Mouse (Mus musculus) thymus, adult 18-20 months (tissue): ENCODE results near the gene Hoxd1.

Experiments
- DNase-seq, 2 experiments: peaks; one replicate each; pipeline ENCODE4 v3.0.0; 2022; ENCODE audit warnings: mixed read lengths in 2 of 2

The Hoxd1 gene

DNA sequence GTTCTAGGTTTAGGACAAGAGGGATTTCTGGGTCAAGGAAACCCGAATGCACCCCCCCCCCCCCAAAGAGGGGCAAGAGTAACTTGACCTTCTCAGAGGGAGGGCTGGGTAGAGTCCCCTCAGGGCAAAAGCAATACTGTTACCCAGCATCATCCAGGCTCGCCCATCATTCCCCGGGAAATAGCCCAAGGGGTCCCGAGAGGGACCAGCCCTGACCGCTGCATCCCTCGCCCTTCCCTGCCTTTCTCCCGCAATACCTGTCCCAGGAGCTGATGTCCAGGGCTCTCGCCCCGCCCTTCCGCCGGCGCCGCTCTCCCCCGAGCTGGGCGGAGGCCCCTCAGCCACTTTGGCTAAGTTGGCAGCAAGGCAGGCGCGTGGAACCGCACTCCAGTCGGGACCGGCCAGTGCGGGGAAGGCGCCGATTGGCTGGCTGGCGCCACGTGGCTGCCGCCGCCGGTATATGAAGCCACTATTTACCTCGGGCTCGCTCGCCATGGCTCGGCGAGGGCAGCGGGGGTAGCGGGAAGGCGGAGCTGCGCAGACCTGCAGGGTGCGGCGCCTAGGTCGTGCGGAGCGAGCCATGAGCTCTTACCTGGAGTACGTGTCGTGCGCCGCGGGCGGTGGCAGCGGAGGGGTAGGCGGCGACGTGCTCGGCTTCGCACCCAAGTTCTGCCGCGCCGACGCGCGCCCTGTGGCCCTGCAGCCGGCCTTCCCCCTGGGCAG, at the start of gene Hoxd1:
TSS of gene Hoxd1 (plus strand) at position 459 of the 723 bp plus-strand sequence.
- no peak for DNase-seq

DNA sequence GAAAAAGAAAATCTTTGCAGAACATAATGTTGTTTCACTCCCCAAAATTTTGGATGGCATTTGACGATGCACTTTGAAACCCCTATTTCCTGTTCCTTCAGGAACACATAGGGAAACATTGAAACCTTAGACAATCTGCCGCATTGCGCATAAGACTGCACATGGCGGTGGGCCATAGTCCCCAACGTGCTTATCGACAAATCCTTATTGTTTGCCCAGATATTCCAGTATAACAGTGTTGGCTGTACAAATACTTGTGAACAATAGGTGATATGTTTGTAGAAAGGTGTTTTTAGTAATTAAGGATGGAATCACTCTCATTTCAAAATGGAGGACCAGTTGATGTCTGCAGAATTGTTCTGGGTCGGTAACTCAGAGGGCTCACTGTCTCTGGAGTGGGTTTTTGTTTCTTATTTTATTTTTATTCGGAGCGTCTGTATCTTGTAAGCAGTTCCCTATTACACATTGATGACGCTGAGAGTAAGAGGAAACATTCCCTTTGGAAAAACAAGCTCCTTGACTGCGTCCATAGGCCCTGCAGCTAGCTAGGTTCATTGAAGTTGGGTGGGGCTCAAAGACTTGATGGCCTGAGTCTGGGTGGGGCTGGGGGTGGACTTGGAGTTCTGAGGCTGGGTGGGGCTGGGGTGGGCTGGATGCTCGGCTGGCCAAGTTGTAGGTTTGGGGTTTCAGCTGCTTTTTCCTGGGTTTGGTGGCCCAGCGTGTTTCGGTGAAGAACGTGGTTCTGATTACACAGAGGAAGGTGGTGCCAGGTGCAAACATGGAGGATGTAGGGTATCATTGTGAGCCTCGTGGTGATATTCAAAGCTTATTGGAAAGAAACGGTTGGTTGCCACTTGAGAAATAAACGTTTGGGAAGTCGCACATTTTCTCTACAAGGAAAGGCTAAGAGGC, 49.3 kb upstream of the Hoxd1 start:
- DNase-seq: no peak

GRCm38 (mm10) chr2:74714156-74714789, 48.5 kb upstream of the Hoxd1 start:
- DNase-seq: no peak

- no peak for DNase-seq
Observed at GRCm38 (mm10) chr2:74714881-74715280, 47.9 kb upstream of the Hoxd1 start.

GRCm38 (mm10) chr2:74715504-74716241, 47.1 kb upstream of the Hoxd1 start:
- peak; percentile 41 to 47 for DNase-seq

DNA sequence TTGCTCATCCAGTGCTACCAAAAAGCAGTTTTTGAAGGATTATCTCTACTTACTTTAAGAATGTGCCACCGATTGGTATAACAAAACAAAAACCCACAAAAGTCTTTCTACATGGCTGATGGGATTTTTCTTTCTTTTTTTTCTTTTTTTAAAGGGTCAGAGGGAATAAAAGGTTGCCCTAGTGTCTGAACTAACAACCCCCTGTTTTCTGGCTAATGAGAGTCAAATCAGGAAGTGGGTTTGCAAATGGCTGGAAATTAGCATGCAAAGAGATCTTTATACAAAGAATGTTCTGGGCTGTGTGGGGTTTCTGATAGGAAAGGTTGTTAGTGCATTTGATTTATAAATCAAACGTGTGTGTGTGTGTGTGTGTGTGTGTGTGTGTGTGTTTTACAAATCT, 42.4 kb upstream of the Hoxd1 start:
- no peak for DNase-seq

DNA sequence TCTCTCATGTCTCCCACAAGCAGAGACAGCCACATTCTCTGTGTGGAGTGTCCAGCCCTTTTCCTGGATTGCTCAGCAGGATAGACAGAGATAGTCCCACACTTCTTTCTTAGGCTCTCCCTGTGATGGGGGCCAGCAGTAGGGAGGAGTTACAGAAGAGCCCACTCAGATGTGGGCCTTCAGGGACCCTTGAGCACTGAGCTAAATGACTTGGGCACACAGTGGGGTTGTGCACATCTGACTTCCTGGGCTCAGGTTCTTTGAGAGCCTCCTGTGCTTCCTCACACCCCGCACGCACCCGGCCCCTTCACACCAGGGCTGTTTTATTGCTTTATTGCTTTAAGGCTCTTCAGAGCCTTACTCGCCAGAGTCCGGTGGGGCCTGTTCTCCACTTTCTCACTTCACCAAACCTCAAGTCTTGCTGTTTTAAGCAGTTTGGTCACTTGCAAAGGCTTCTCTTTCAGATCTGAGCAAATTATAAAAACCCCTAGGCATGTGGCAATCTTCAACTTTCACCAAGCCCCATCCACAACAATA, 41.8 kb upstream of the Hoxd1 start:
- no peak for DNase-seq

GRCm38 (mm10) chr2:74721882-74722281, 40.9 kb upstream of the Hoxd1 start:
- DNase-seq: no peak

- no peak for DNase-seq
Observed at GRCm38 (mm10) chr2:74722949-74723348, 39.8 kb upstream of the Hoxd1 start.

GRCm38 (mm10) chr2:74724244-74725015, 38.4 kb upstream of the Hoxd1 start:
- DNase-seq: no peak

GRCm38 (mm10) chr2:74725171-74725570, 37.6 kb upstream of the Hoxd1 start:
- DNase-seq: no peak

- no peak for DNase-seq
Observed at GRCm38 (mm10) chr2:74726551-74726950, 36.2 kb upstream of the Hoxd1 start, which contains the start of gene Gm28230. Gm28230 (plus strand) TSS chr2:74726728.

DNA sequence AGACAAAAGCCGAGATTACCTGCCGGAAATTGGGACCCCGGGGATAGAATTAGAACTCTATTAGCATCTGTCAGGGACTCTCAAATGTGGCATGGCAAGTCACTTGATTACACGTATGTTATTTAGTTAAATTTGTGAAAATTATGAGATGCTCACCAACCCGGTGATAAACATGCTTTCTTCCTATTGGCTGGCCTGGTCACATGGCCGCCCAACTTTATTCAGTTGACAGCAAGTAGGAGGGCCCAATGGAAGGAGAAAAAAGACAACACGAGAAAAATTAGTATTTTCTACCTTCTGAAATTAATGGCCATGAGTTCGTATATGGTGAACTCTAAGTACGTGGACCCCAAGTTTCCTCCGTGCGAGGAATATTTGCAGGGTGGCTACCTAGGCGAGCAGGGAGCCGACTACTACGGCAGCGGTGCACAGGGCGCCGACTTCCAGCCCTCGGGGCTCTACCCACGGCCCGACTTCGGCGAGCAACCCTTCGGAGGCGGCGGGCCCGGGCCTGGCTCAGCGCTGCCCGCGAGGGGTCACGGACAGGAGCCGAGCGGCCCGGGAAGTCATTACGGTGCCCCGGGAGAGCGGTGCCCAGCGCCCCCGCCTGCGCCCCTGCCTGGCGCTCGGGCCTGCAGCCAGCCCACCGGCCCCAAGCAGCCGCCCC, 35.7 kb upstream of the Hoxd1 start:
- DNase-seq: no peak

- DNase-seq: no peak
Observed at GRCm38 (mm10) chr2:74727640-74728302, 35.0 kb upstream of the Hoxd1 start.

DNA sequence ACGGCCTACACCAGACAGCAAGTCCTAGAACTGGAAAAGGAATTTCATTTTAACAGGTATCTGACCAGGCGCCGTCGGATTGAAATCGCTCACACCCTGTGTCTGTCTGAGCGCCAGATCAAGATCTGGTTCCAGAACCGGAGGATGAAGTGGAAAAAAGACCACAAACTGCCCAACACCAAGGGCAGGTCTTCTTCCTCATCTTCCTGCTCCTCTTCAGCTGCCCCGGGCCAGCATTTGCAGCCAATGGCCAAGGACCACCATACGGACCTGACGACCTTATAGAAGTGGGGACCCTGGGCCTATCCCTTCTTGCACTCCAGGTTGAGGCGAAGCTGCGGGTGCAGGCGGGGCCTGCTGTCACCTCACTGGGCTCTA, 34.5 kb upstream of the Hoxd1 start:
- DNase-seq: no peak

DNA sequence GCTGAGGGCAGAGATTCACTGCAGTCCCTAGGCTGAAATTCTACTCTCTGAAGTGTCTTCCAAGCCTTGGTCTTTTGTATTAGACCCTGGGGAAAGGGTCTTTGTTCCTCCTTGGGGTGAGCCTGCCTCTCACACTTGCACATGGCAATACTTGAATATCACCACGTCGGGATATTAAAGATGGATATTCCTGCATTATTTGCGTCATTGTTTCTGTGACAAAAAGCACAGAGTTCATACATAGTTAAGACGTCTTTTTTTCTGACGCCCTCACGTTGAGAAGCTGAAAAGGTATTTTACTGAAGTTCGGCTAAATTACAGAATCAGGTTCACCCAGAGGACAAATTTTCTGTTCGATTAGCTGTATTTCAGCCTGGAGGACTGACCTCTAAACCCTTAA, 32.4 kb upstream of the Hoxd1 start:
- no peak for DNase-seq

DNA sequence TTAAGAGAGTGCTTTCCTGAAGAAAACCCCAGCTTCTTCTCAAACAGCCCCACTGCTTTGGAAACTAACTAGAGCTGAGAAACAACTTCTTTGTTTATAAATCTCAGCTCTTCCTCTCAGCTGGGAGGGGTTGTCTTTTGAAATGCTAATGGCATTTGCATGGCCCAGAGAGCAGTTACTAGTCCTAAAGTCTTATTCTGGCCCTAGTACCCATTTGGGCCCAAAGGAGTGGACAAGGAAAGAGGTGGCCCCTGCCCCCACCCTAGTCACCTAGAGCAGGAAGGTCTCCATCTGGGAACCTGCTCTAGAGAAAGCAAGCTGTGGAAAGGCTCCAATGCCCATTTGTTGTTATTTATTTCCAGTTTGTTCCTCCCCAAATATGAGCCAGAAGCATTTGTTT, 31.7 kb upstream of the Hoxd1 start:
- DNase-seq: no peak

- DNase-seq: no peak
Observed at GRCm38 (mm10) chr2:74731799-74732512, 30.8 kb upstream of the Hoxd1 start.

GRCm38 (mm10) chr2:74732513-74733316, 30.1 kb upstream of the Hoxd1 start:
- DNase-seq: no peak
